Mouse (Mus musculus) lung, embryonic 14.5 days (tissue): Measurements from ENCODE around the gene 6430531B16Rik. TPM values are rescaled to one million over a fixed set of nuclear protein-coding genes. Genes with fewer than 3 reads are reported as not detected.
A peak's percentile ranks its signal among the peaks of the same experiment; 100 is the strongest.

Source experiments
- ATAC-seq: fragments of 200-750 bp; cut with Nextera tagmentation; 2 replicates; pipeline ENCODE4 v1.8.0; 2017; ENCODE audit warnings: mild to moderate bottlenecking, moderate TSS enrichment, moderate library complexity; ENCODE audit not compliant: insufficient read depth
- DNase-seq: peaks from one replicate; pipeline ENCODE4 v3.0.0-alpha.2; 2015
- H3K27ac ChIP-seq: fragments of 300-500 bp; sonication (generic); 2 replicates; pipeline ENCODE4 v1.5.1; 2014; ENCODE audit warnings: low read depth, mild to moderate bottlenecking, moderate library complexity
- H3K27me3 ChIP-seq: fragments of 300-500 bp; sonication (generic); 2 replicates; pipeline ENCODE4 v1.6.1; 2014; ENCODE audit warnings: low read length, control low read depth; ENCODE audit not compliant: insufficient read depth
- H3K36me3 ChIP-seq: fragments of 300-500 bp; sonication (generic); 2 replicates; pipeline ENCODE4 v1.6.1; 2014; ENCODE audit warnings: control low read depth; ENCODE audit not compliant: insufficient read depth
- H3K4me1 ChIP-seq: fragments of 300-500 bp; sonication (generic); 2 replicates; pipeline ENCODE4 v1.6.1; 2014; ENCODE audit warnings: antibody characterized with exemption, control low read depth; ENCODE audit not compliant: insufficient read depth
- H3K4me2 ChIP-seq: fragments of 300-500 bp; sonication (generic); 2 replicates; pipeline ENCODE4 v1.6.1; 2014; ENCODE audit warnings: mild to moderate bottlenecking
- H3K4me3 ChIP-seq: fragments of 300-500 bp; sonication (generic); 2 replicates; pipeline ENCODE4 v1.5.1; 2014; ENCODE audit warnings: low read depth, low read length
- H3K9ac ChIP-seq: fragments of 300-500 bp; sonication (generic); 2 replicates; pipeline ENCODE4 v1.6.1; 2014
- H3K9me3 ChIP-seq: fragments of 300-500 bp; sonication (generic); 2 replicates; pipeline ENCODE4 v1.6.1; 2016; ENCODE audit warnings: low read depth, low read length, control low read depth
- CTCF ChIP-seq: IDR thresholded peaks from 2 replicates; pipeline ENCODE4 v1.5.1; 2016; ENCODE audit warnings: antibody characterized with exemption, low read depth
- WGBS: fragments of 180-500 bp; shearing (Covaris S2); extraction: QIAGEN DNeasy Blood & Tissue Kit; methylation state at CpG from one replicate; pipeline ENCODE4 v1.1.7; 2014; 5-methylcytosine and 5-hydroxymethylcytosine counted together
- polyA plus RNA-seq: library from polyadenylated mRNA; unstranded; fragments of >200 nt; fragmentation: Nextera tagmentation; extraction: Ambion mirVana; gene quantifications from 2 replicates; pipeline ENCODE4 v1.2.1, GENCODE M21; 2014

The 6430531B16Rik gene
- polyA plus RNA-seq, 1 experiment from 2014 or later, result 0.30 TPM

DNA sequence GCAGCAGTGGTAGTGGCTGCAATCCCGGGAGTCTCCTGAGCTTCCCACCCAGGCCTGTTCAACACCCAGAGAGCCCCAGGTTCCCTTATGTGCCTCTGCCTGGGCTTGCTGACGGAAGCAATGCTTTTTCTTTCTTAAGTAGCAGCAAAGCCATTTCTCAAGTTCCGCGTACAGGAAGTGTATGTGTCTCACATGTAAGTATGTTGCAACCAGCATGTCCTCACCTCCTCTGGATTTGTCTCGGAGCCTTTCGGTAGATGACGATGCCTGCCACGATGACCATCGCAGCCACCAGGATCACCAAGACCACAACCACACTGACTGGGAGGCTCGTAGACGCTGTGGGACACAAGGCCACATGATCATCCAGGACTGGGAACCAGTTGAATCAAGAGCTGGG lies 6.0 kb upstream of the 6430531B16Rik start:
- no peak overlapping the region for H3K4me3 ChIP-seq
- ATAC-seq, result no peak
- H3K4me1 ChIP-seq, result no peaks in the 10 kb centered on the region
- no peak overlapping the region for H3K27ac ChIP-seq
- no peak overlapping the region for H3K9ac ChIP-seq
- WGBS, result 89% methylated on average over 11 of the region's 11 CpGs
- no peaks in the 10 kb centered on the region for H3K9me3 ChIP-seq
- no peaks in the 10 kb centered on the region for H3K27me3 ChIP-seq
- no peak for TF ChIP-seq CTCF
- H3K36me3 ChIP-seq, result no peaks in the 10 kb centered on the region
- H3K4me2 ChIP-seq, result no peak overlapping the region
- DNase-seq, result no peak

GRCm38 (mm10) chr7:139982058-139982457 lies 3.5 kb upstream of the 6430531B16Rik start:
- Histone ChIP-seq H3K4me1 (no peaks in the 10 kb centered on the region), H3K27ac (no peak overlapping the region), H3K4me2 (no peak overlapping the region), H3K9ac (no peak overlapping the region), H3K4me3 (no peak overlapping the region), H3K9me3 (no peaks in the 10 kb centered on the region), H3K36me3 (no peaks in the 10 kb centered on the region), H3K27me3 (no peaks in the 10 kb centered on the region)
- ATAC-seq (no peak), DNase-seq (no peak)
- TF ChIP-seq CTCF, result no peak
- 66% methylated on average over 11 of the region's 11 CpGs for WGBS

DNA sequence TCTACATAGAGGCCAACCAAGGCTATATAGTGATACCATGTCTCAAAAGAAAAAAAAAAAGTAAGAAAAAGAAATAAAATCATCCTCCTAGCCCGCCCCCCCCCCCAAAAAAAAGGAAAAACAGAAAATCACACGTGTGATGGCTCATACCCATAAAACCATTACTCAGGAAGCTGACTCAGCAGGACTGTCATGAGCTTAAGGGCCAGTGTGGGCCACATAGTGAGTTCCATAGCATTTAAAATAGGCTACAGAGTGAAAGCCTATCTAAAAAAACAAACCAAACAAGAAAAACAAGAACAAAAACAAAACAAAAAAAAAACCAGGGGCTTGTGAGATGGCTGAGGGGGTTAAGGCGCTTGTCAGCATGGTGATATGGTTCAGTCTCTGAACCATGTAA lies 2.2 kb upstream of the 6430531B16Rik start:
- TF ChIP-seq CTCF, result no peak
- H3K4me2 ChIP-seq, result no peak overlapping the region
- DNase-seq (no peak), ATAC-seq (no peak)
- H3K9ac ChIP-seq, result no peak overlapping the region
- H3K36me3 ChIP-seq, result no peaks in the 10 kb centered on the region
- WGBS, result 52% methylated on average over 3 of the region's 3 CpGs
- H3K27ac ChIP-seq, result no peak overlapping the region
- no peaks in the 10 kb centered on the region for H3K27me3 ChIP-seq
- H3K4me1 ChIP-seq, result no peaks in the 10 kb centered on the region
- H3K4me3 ChIP-seq, result no peak overlapping the region
- no peaks in the 10 kb centered on the region for H3K9me3 ChIP-seq

- peak overlapping the region; percentile 42 for H3K9ac ChIP-seq
- H3K9me3 ChIP-seq, result no peaks in the 10 kb centered on the region
- 38% methylated on average over 13 of the region's 13 CpGs for WGBS
- no peak overlapping the region for H3K27ac ChIP-seq
- H3K4me2 ChIP-seq, result peak overlapping the region; percentile 80
- no peaks in the 10 kb centered on the region for H3K36me3 ChIP-seq
- no peaks in the 10 kb centered on the region for H3K27me3 ChIP-seq
- peak; percentile 73 for ATAC-seq
- DNase-seq, result peak; percentile 19
- H3K4me1 ChIP-seq, result no peaks in the 10 kb centered on the region
- H3K4me3 ChIP-seq, result peak overlapping the region; percentile 45
- no peak for TF ChIP-seq CTCF
Observed at GRCm38 (mm10) chr7:139979011-139979719, 610 bp upstream of the 6430531B16Rik start.

DNA sequence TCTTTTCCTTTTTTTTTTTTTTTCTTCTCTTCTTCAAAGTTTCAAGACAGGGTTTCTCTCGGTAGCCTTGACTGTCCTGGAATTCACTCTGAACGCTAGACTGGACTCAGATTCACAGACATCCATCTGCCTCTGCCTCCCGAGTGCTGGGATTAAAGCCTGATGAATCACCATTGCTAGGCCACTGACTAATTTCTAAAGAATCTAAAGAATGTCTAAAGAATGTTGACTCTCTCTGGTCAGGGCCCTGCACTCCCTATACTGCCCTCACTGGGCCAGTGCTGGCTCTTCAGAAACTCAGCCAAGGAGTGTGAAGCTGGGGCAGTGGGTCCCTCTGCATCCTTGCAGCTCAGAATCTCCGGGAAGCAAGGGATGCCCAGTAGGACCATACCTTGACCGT lies 3.1 kb downstream of the 6430531B16Rik start:
- ATAC-seq (no peak), DNase-seq (no peak)
- no peak for TF ChIP-seq CTCF
- Histone ChIP-seq H3K27me3 (no peaks in the 10 kb centered on the region), H3K4me3 (no peak overlapping the region), H3K9me3 (no peaks in the 10 kb centered on the region), H3K4me1 (no peaks in the 10 kb centered on the region), H3K27ac (no peak overlapping the region), H3K36me3 (no peaks in the 10 kb centered on the region), H3K9ac (no peak overlapping the region), H3K4me2 (no peak overlapping the region)
- 44% methylated on average over 5 of the region's 5 CpGs for WGBS

- no peak for DNase-seq
- TF ChIP-seq CTCF, result no peak
- H3K36me3 ChIP-seq, result no peaks in the 10 kb centered on the region
- no peak overlapping the region for H3K4me2 ChIP-seq
- no peak overlapping the region for H3K9ac ChIP-seq
- no peaks in the 10 kb centered on the region for H3K4me1 ChIP-seq
- no peaks in the 10 kb centered on the region for H3K9me3 ChIP-seq
- 77% methylated on average over 10 of the region's 10 CpGs for WGBS
- no peak for ATAC-seq
- no peaks in the 10 kb centered on the region for H3K27me3 ChIP-seq
- no peak overlapping the region for H3K4me3 ChIP-seq
- H3K27ac ChIP-seq, result no peak overlapping the region
Observed at GRCm38 (mm10) chr7:139974307-139974706, 4.2 kb downstream of the 6430531B16Rik start.

- no peaks in the 10 kb centered on the region for H3K27me3 ChIP-seq
- no peaks in the 10 kb centered on the region for H3K9me3 ChIP-seq
- no peak overlapping the region for H3K4me2 ChIP-seq
- no peak for TF ChIP-seq CTCF
- no peak for DNase-seq
- no peaks in the 10 kb centered on the region for H3K4me1 ChIP-seq
- no peak overlapping the region for H3K27ac ChIP-seq
- no peak overlapping the region for H3K9ac ChIP-seq
- no peak overlapping the region for H3K4me3 ChIP-seq
- ATAC-seq, result no peak
- H3K36me3 ChIP-seq, result no peaks in the 10 kb centered on the region
Observed at GRCm38 (mm10) chr7:139972923-139973331, 5.6 kb downstream of the 6430531B16Rik start.
